Mouse (Mus musculus) frontal cortex, postnatal 36 days (tissue): ENCODE data around the gene Ptpn6.
A peak's percentile ranks its signal among the peaks of the same experiment; 100 is the strongest.

ENCODE experiments used
- DNase-seq, 2 experiments: peaks; one replicate each; pipeline ENCODE4 v3.0.0; 2022; ENCODE audit warnings: low spot score in 2 of 2

Gene Ptpn6

GRCm38 (mm10) chr6:124755831-124756595, 17.5 kb upstream of the Ptpn6 start, which contains the start of the genes Gm45234 and Atn1:
Gene Gm45234 (minus strand): TSS chr6:124756021.
Gene Atn1 (minus strand): TSS chr6:124756524.
- no peak for DNase-seq

- DNase-seq: no peak
These were observed 16.8 kb upstream of the Ptpn6 start for GRCm38 (mm10) chr6:124755306-124755705.

- DNase-seq: no peak
These were observed 15.3 kb upstream of the Ptpn6 start for GRCm38 (mm10) chr6:124753861-124754260.

GRCm38 (mm10) chr6:124750405-124750804, 11.9 kb upstream of the Ptpn6 start:
- DNase-seq: no peak

GRCm38 (mm10) chr6:124746654-124747632, 8.4 kb upstream of the Ptpn6 start:
- DNase-seq: no peak

- no peak for DNase-seq
These were observed 7.7 kb upstream of the Ptpn6 start for GRCm38 (mm10) chr6:124746296-124746605.

GRCm38 (mm10) chr6:124745490-124746295, 7.2 kb upstream of the Ptpn6 start:
- peak; percentile 92 to 96 for DNase-seq

GRCm38 (mm10) chr6:124744755-124745321, 6.3 kb upstream of the Ptpn6 start:
- DNase-seq: no peak

GRCm38 (mm10) chr6:124743647-124744046, 5.1 kb upstream of the Ptpn6 start:
- DNase-seq: no peak

- DNase-seq: no peak
These were observed 4.5 kb upstream of the Ptpn6 start for GRCm38 (mm10) chr6:124742839-124743514.

- no peak for DNase-seq
These were observed 3.3 kb upstream of the Ptpn6 start for GRCm38 (mm10) chr6:124741842-124742241.

- peak; percentile 89 to 93 for DNase-seq
These were observed 2.6 kb upstream of the Ptpn6 start, which contains the start of gene Grcc10 for GRCm38 (mm10) chr6:124740888-124741761. Gene Grcc10 (minus strand): TSS chr6:124741374.

- DNase-seq: no peak
These were observed 1.8 kb upstream of the Ptpn6 start for GRCm38 (mm10) chr6:124740211-124740887.

- DNase-seq: no peak
These were observed 800 bp upstream of the Ptpn6 start for GRCm38 (mm10) chr6:124739231-124739796.

GRCm38 (mm10) chr6:124737040-124737439, 1.5 kb downstream of the Ptpn6 start:
- peak in 1 of 2 experiments; percentile 55 for DNase-seq

- DNase-seq: no peak
These were observed 4.1 kb downstream of the Ptpn6 start for GRCm38 (mm10) chr6:124734417-124734816.

GRCm38 (mm10) chr6:124732476-124733370, 5.8 kb downstream of the Ptpn6 start:
- no peak for DNase-seq

- DNase-seq: no peak
These were observed 7.5 kb downstream of the Ptpn6 start for GRCm38 (mm10) chr6:124731038-124731437.
